Mouse (Mus musculus) regulatory T cell (primary cell): Measurements from ENCODE around the gene 6430571L13Rik.

Experiments
- in situ Hi-C: fragments of 300-600 bp; cut with MboI, MseI; formaldehyde crosslinking; loops from one replicate; pipeline ENCODE4 v1.15.1; 2025; ENCODE audit warnings: high pct_unique_total_duplicates

Gene 6430571L13Rik

DNA sequence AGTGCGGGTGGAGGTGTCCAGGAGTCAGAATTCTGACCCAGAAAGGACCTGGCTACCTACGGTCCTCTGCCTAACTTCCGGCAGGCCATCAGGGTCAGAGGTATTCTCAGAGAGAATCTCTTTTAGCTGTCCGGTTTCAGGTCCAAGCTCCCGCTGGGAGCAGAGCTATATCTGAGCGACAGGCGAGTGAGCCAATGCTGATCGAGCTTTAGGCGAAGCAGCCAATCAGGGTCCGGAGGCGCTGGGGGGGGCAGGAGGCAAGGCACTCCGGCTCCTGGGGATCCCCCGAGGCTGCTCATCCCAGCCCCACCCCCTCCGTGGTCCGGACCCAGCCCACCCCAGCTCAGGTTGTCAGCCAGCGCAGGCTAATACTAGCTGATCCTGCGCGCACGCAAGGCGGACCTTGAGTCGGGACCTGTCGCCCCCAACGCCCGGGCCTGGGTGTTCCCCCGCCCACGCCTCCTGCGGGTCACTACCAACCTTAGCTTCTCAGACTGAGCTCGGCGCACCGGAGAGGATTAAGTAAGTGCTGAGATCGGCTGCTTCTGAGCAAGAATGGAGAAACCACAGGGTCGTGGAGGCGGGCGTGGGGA lies at the start of gene 6430571L13Rik:
Gene 6430571L13Rik, plus strand, starts transcription at position 336 of the 593 bp plus-strand sequence.
- in situ Hi-C loops, result no loop called here

DNA sequence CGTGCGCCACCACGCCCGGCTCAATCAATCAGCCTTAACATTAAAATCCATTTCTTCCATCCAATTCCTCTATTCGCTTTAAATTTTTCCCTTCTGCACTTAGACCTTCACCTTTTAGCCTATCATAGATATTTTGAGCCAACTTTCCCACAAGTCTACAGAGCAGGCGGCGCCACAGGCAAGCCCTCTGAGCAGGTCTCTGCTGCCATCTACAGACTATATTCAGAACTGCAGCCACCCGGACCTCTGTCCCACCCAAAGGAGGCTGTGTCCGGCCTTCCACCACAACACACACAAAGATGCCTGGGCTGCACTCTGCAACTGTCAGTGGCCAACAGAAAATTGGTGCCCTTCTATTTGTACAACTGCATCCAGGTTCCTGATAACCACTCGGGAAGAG lies 49.5 kb upstream of the 6430571L13Rik start:
- in situ Hi-C loops, result loop anchor here (5.0 to 25.0 kb wide), 2 partner anchors 44 to 1129 kb away; partner anchors contain the start of genes Glyctk and Wdr82

DNA sequence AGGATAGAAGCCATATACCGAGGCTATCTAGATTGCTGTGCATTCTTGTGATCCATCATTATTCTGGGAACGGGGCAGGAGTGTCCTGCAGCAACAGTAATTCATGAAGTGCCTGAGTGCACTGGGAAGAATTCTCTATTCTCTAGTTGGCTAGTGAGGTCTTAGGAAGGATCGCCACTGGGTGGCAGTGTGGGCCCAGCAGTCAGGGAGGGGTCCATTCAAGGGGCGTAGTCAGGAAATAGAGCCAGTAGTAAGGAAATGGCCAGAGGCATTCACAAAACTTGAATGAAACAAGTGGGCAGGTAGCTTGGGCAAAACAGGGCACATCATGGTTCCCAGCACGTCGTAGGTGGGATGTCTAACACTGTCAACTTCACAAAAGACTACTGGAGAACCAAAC lies 46.2 kb upstream of the 6430571L13Rik start:
- in situ Hi-C loops, result loop anchor here (5.0 to 25.0 kb wide), 2 partner anchors 47 to 1132 kb away; partner anchors contain the start of genes Glyctk and Wdr82

DNA sequence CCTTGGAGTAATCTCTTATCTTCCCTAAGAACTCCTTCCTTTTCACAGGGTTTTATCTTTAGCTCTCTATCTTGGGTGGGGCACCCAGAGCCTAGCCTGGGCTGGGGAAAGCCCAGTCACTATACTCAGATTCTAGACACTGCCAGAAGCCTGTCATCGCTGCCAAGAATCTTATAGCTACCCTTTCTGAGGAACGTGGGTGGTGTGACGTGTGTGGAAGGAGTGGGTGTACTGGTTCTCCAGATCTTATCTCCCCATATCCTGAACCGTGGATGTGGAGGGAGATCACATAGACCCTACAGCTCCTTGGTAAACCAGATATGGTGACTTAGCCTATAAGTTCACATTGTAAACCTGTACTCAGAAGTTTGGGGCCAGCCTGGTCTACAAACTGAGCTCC lies 44.8 kb upstream of the 6430571L13Rik start:
- in situ Hi-C loops, result loop anchor here (5.0 to 25.0 kb wide), 2 partner anchors 37 to 1133 kb away; partner anchors contain the start of genes Glyctk and Wdr82

DNA sequence AAGGTAGTCTGAATTCAATTTTAAA lies 44.6 kb upstream of the 6430571L13Rik start, which contains the start of gene Cish:
Gene Cish, plus strand, starts transcription at position 11 of the 25 bp plus-strand sequence.
- in situ Hi-C loops, result loop anchor here (5.0 to 25.0 kb wide), 2 partner anchors 36 to 1134 kb away; partner anchors contain the start of genes Glyctk and Wdr82

DNA sequence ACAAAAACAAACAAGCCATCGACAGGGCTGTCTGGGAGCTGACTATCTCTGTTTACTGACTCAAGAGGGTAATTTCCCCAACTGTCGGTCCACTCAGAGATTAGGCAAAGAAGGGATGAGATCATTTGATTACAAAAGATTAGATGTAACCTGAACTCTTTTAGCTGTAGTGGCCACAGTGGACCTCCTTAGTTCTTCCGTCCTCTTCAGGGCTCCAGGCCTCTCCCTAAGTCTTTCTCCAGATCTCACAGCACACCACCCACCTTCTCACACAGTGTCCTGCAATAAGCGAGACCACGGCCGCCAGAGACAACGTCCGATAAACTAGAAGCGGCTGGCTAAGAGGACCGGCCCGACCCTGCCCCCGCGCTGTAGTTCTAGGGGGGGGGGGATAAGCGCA lies 44.4 kb upstream of the 6430571L13Rik start:
- in situ Hi-C loops, result loop anchor here (5.0 to 25.0 kb wide), 2 partner anchors 36 to 1134 kb away; partner anchors contain the start of genes Glyctk and Wdr82

DNA sequence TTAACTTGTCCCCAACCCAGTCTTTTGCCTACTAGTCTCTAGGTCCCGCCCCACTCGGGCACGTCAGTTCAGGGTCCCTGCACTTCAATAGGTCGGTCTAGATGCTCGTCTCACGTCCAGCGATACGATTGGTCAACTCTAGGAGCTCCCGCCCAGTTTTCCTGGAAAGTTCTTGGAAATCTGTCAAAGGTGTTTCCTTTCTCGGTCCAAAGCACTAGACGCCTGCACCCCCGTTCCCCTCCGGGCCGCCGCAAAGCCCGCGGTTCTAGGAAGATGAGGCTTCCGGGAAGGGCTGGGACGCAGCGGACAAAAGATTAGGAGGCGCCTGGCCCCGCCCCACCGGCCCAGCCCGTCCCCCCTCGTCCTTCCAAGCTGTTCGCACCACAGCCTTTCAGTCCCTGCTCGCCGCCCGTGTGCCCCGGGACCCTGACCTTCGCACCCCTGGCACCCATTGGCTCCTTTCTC lies 43.9 kb upstream of the 6430571L13Rik start:
- in situ Hi-C loops, result loop anchor here (5.0 to 25.0 kb wide), 2 partner anchors 36 to 1134 kb away; partner anchors contain the start of genes Glyctk and Wdr82

DNA sequence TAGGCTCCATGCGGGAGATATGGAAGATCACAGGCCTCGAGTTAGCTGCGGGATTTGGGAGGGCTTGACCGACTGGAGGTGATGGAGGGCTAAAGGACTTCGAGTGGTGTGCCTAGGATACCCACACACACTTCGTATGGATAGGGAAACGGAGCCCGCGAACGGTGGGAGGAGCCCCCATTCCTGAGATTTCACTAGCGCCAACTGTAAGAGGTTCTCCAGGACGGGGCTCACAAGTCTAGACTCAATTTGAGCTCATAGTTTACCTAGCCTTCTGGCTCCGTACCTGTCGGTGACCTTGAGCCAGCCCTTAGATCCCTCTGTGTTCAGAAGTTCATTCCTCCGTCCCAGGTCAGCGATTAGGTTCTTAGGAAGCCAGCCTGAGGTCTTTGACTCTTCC lies 43.3 kb upstream of the 6430571L13Rik start:
- in situ Hi-C loops, result loop anchor here (5.0 to 25.0 kb wide), 2 partner anchors 35 to 1135 kb away; partner anchors contain the start of genes Glyctk and Wdr82

DNA sequence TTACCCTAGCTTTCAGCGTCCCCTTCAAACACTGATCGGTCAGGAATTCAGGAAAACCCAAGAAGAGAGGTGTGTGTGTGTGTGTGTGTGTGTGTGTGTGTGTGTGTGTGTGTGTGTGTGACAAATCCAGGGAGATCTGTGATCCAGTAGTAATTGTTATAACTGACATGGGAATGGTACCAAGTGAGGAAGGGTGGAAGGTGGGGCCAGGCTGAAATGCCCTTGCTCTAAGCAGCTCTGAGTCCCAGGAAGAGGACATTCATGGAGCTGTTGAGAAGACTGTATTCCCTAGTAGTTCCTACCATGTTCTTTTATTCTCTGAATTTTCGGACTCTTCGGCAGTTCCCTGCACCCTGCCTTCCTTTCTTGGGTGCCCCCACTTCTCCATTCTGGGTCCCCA lies 42.7 kb upstream of the 6430571L13Rik start:
- in situ Hi-C loops, result loop anchor here (5.0 to 25.0 kb wide), 2 partner anchors 35 to 1135 kb away; partner anchors contain the start of genes Glyctk and Wdr82

DNA sequence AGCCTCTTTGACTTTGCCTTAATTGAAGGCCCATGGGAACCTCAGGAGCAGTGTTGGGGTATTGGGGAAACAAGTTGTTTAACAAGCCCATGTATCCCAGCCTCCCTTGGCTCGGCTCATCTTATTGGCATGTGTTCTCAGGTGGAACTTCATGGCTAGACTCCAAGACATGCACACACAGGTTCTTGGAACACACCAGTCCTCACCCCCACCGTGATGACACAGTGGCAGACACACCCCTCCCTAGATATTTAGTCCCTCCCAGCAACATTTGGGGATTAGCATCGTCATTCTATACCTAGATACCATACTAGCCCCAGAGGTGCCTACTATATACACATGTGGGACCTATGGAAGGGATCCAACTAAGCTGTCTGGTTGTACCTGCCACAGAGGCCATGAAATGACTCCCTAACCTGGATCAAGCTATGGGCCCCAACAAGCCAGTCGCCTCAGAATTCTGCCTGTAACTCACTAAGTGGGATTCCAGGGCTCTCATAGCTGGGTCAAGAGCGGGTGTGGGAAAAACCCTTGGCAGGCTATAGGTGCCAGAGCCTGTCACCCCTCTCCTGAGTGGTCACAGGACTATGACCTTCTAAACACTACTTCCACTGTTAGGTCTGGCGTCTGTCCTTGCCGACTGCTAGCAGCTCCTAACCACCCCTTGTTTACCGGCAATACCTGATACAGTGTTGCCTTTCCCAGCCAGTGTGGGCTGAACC lies 42.2 kb upstream of the 6430571L13Rik start:
- in situ Hi-C loops, result loop anchor here (5.0 to 25.0 kb wide), 2 partner anchors 34 to 1136 kb away; partner anchors contain the start of genes Glyctk and Wdr82

DNA sequence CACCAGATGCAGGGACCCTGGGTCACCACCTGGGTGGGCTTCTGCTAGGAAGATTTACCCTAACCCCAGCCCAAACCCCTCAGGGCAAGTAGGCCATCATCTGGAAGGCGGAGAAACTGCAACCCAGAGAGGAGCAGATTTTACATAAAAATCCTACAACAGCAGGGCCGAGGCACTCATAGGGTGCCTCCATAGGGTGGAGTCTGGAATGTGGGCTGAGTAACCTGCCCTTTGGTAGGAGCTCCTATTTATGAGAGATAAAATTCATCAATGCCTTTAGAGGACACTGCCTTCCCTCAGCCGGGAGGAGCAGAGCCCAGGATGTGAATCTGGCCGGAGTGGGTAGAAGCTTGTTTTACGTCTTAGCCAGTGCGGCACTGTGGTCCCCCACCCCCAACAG lies 41.5 kb upstream of the 6430571L13Rik start:
- in situ Hi-C loops, result loop anchor here (5.0 to 25.0 kb wide), 2 partner anchors 33 to 1137 kb away; partner anchors contain the start of genes Glyctk and Wdr82

DNA sequence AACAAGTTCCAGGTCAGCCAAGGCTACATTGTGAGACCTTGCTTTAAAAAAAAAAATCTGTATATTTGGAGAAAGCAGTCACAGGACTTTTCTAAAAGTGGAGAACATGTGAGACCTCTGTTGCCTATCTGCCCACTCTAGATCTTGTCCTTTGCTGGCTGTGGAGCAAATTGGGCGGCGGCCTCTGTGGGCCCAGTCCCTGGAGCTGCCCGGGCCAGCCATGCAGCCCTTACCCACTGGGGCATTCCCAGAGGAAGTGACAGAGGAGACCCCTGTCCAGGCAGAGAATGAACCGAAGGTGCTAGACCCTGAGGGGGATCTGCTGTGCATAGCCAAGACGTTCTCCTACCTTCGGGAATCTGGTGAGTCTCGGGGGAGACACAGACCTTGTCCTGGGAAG lies 40.6 kb upstream of the 6430571L13Rik start:
- in situ Hi-C loops, result loop anchor here (5.0 to 25.0 kb wide), 4 partner anchors 33 to 1755 kb away; partner anchors contain the start of genes Glyctk, Rhoa, Tcta and Trex1

DNA sequence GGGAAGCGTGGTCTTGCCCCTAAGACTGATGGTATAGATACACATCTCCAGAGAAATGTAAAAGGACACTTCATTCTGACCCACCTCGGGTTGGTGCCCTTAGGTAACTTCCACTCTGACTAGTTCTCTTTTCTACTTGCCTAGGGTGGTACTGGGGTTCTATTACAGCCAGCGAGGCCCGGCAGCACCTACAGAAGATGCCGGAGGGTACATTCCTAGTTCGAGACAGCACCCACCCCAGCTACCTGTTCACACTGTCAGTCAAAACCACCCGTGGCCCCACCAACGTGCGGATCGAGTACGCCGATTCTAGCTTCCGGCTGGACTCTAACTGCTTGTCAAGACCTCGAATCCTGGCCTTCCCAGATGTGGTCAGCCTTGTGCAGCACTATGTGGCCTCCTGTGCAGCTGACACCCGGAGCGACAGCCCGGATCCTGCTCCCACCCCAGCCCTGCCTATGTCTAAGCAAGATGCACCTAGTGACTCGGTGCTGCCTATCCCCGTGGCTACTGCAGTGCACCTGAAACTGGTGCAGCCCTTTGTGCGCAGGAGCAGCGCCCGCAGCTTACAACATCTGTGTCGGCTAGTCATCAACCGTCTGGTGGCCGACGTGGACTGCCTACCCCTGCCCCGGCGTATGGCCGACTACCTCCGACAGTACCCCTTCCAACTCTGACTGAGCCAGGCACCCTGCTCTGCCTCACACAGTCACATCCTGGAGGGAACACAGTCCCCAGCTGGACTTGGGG lies 40.0 kb upstream of the 6430571L13Rik start:
- in situ Hi-C loops, result loop anchor here (10.0 to 25.0 kb wide), 2 partner anchors 1012 to 1754 kb away; partner anchors contain the start of genes Rhoa, Tcta and Trex1

DNA sequence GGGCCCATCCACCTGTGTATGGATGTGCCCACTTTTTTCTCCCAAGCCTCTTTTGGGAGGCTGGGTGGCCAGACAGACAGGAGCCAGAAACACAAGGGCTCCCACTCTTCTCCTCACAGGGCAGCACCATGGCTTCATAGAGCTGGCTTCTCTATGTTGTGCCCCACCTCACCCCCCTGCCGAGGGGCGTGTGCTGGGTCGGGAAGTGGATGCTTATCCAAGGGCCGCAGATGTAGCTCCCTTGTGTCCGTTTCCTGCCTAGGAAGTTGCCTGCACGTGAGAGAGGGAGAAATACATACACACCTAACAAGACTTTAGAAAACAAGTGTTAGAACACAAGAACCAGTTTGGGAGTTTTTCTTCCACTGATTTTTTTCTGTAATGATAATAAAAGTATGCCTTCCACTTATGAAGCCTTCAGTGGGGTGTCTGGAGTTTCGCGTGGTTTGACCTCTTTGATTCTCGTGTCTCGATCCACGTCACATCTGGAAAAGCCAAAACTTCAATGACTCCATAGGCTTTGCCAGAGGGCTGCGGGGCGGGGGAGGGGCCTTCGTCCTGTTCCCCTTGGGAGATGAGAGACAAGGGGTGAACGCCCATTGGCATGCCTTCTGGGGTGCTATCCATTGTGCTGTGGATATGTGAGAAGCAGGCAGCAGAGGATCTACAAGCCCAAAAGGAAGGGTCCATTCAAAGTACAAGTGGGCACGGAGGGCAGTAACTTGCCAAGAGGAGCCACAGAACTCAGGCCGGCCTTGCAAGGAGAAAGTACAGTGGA lies 38.7 kb upstream of the 6430571L13Rik start:
- in situ Hi-C loops, result loop anchor here (10.0 to 25.0 kb wide), 2 partner anchors 1011 to 1753 kb away; partner anchors contain the start of genes Rhoa, Tcta and Trex1

DNA sequence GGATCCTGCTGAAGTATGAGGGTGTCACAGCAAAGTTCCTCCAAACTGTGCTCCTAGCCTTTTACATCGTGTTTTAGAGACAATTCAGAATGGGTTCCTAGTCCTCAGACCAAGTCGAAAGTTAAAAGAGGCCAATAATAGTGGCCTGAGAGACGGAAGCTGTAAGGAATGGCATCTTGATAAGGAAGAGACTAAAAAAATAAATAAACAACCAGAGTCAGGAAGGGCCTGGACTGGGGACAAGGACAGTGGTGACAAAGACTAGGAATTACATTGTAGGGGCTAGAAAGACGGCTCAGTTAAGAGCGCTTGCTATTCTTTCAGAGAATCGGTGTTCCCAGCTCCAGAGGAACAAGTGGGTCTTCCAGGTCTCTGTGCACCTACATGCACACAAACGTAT lies 37.8 kb upstream of the 6430571L13Rik start:
- in situ Hi-C loops, result loop anchor here (10.0 to 25.0 kb wide), 2 partner anchors 1010 to 1752 kb away; partner anchors contain the start of genes Rhoa, Tcta and Trex1

DNA sequence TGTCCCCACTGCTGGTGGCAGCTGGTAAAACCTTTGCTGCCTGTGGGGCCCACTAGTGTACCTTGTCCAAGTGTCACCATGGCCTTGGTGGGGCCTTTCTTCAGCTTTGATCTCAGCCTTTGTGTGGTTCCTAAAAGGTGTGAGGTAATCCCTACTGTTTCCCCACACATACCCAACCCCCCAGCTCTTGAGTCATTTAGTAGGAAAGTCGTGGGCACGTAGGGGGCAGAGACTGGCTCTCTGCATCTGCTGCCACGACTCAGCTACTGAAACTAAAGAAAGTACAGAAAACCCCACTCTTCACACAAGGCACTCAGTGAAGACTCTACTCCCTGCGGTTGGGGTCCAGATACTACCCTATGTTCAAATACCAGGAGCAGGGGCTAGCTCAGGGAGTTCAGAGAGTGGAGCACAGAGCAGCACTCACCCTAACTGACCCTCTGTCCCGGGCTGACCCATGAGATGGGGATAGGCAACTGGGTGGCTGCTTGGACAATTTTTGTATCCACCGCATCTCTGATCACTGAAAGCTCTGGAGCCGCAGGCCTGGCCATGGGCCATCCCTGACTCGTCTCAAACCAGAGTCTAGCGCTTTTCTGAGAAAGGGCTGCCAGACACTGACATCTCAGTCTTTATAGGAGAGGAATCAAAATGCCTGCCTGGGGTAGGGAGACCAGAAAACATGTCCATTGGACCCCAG lies 37.1 kb upstream of the 6430571L13Rik start:
- in situ Hi-C loops, result loop anchor here (10.0 to 25.0 kb wide), 2 partner anchors 1009 to 1752 kb away; partner anchors contain the start of genes Rhoa, Tcta and Trex1

DNA sequence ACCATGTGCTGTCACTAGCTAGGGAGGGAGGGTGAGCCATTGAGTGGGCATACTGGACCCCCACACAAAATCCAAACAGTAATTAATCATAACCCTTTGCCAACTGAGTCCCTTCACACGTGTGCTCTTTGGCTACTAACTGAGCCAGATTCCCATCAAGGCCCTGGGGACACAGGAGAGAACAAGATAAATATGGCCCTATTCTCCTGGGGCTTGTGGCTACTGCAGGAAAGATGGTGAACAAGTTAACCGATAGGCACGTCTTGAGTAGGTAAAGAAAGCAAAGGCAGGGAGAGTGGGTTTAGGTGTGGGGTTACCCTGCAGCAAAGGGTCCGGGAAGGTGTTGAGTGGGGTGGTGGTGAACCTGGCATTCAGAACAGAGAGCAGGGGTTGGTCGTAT lies 36.5 kb upstream of the 6430571L13Rik start:
- in situ Hi-C loops, result loop anchor here (10.0 to 25.0 kb wide), 2 partner anchors 1008 to 1751 kb away; partner anchors contain the start of genes Rhoa, Tcta and Trex1

DNA sequence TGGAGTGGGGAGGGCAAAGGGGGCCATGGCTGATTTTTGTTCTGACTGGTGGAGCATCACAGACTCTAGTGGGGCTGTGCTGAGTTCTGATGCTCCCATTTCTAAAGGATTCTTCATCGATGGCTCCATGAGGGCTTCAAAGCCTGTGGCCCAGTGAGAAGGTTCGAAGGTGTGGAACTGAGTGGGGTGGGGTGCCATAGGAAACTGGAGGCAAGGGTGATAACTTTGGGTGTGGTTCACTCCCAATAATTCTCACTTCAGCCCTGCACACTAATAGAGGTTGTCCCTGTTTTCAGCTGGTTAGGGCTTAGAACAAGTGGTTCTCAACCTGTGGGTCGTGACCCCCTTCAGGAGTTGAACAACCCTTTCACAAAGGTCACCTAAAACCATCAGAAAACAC lies 36.0 kb upstream of the 6430571L13Rik start:
- in situ Hi-C loops, result loop anchor here (10.0 to 25.0 kb wide), 2 partner anchors 1008 to 1750 kb away; partner anchors contain the start of genes Rhoa, Tcta and Trex1

DNA sequence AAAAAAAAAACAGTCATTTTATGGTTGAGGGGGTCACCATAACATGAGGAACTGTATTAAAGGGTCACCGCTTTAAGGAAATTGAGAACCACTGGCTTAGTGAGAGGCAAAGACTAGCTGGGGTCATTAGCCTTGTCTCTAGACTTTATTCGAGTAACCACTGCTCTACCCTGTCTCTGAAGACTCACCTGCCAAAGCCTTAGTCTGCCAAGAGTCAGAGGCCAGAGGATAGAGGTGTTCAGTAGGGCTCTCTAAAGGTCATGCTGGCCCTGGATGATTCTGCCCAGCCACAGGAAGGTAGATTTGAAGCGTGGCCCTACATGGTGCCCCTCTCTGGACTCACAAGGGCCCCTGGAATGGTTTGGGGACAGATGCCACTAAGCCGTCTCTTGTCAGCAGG lies 35.4 kb upstream of the 6430571L13Rik start:
- in situ Hi-C loops, result loop anchor here (10.0 to 25.0 kb wide), 2 partner anchors 1007 to 1750 kb away; partner anchors contain the start of genes Rhoa, Tcta and Trex1
